Comparison of ENCODE assay signal across 8 mouse cellular contexts in genomic region chr3:51648037-51648664, GRCm38 (mm10). TPM values are rescaled to one million over a fixed set of nuclear protein-coding genes. Genes with fewer than 3 reads are reported as not detected.
A peak's percentile ranks its signal among the peaks of the same experiment; 100 is the strongest.
DNase-seq lines count a peak whose midpoint lies in the region.

No protein-coding gene starts in this region.

- peaks cover 9% of the 10 kb centered on the region for H3K9me3 ChIP-seq in megakaryocyte, embryonic 14.5 days

- intact Hi-C loops in gastrocnemius, postnatal 14 days (cut with DNase I; ENCODE audit: low total_unique reads), result loop anchor here (2.0 kb wide), 1 partner anchor 65 kb away; no protein-coding TSS in a partner anchor

- H3K27me3 ChIP-seq in megakaryocyte, embryonic 14.5 days (replicated peaks), result peaks cover 13% of the 10 kb centered on the region

- peak; percentile 74 for DNase-seq in adipocyte (ENCODE audit: low spot score)
- peak; percentile 88 for DNase-seq in embryo, embryonic 10 days (ENCODE audit: low spot score)
- peak; percentile 74 for DNase-seq in gastrocnemius, postnatal 14 days
- peak; percentile 84 for DNase-seq in induced T-regulatory cell, adult 2 months (ENCODE audit: low read depth)
- DNase-seq in left cerebral cortex, adult 8-10 months (ENCODE audit: low spot score in 2 of 2), result peak; percentile 60 to 73
- DNase-seq in right cerebral cortex, adult 18-20 months, result peak; percentile 87
- DNase-seq in urinary bladder, postnatal 10 days (ENCODE audit: low spot score), result peak; percentile 28

- H3K4me1 ChIP-seq in megakaryocyte, embryonic 14.5 days, result peaks cover 69% of the 10 kb centered on the region

- H3K4me3 ChIP-seq in megakaryocyte, embryonic 14.5 days (replicated peaks), result peak overlapping the region; percentile 38

- H3K36me3 ChIP-seq in megakaryocyte, embryonic 14.5 days (replicated peaks; ENCODE audit: low read length), result no peaks in the 10 kb centered on the region

RNA-seq across cellular contexts. Expression of gene Mgst2, which starts 12.0 kb away (rescaled TPM):
- under 1 TPM; 0.33 to 0.49 TPM for total RNA-seq in gastrocnemius, postnatal 14 days (2021)
- under 1 TPM in 1 of 4 experiments, not detected in 3; 0.72 TPM for total RNA-seq in left cerebral cortex, adult 8-10 months (2022)
- polyA plus RNA-seq in megakaryocyte, embryonic 14.5 days (2012; ENCODE audit: insufficient read depth, low replicate concordance), result 1.1 TPM in 1 of 2 replicates, not detected in the other

Comparison
In these comparisons a context has a peak if more than half of its experiments do, and no peak if none do; other contexts are left out.
1. Peak in every context shown above with its lines: DNase-seq and H3K4me3 ChIP-seq.
2. DNase-seq: peak in every context shown above with its lines; median percentile 88 in embryo, embryonic 10 days; 87 in right cerebral cortex, adult 18-20 months; 84 in induced T-regulatory cell, adult 2 months; 74 in adipocyte; 74 in gastrocnemius, postnatal 14 days; 66 in left cerebral cortex, adult 8-10 months; 28 in urinary bladder, postnatal 10 days.